Mouse (Mus musculus): ENCODE measurements around the gene Blm. TPM values are rescaled to one million over a fixed set of nuclear protein-coding genes. Genes with fewer than 3 reads are reported as not detected.

Blm gene
- 18.5 and 21.6 TPM in 2 replicates for polyA plus RNA-seq (2015; fragmentation: Nextera tagmentation; extraction: Ambion mirVana)

GRCm38 (mm10) chr7:80535009-80535744, at the start of gene Blm:
TSS of gene Blm (minus strand) at chr7:80535119.
- H3K4me1 ChIP-seq = peaks cover 10% of the 10 kb centered on the region; the same call in 1 of the 2 replicates
- H3K4me2 ChIP-seq = peak within 1 kb of the TSS; percentile 94
- peak within 1 kb of the TSS; percentile 71 for H3K9ac ChIP-seq
- WGBS = under 1% methylated on average over 43 of the region's 43 CpGs
- H3K27ac ChIP-seq = peak within 1 kb of the TSS; percentile 84
- no peaks in the 10 kb centered on the region for H3K9me3 ChIP-seq
- ATAC-seq (ENCODE audit: insufficient read depth, low FRiP score, low read depth) = peak; percentile 100
- H3K4me3 ChIP-seq (replicated peaks) = peak within 1 kb of the TSS; percentile 77
- H3K36me3 ChIP-seq = no peaks in the 10 kb centered on the region
- H3K27me3 ChIP-seq (replicated peaks) = no peaks in the 10 kb centered on the region

DNA sequence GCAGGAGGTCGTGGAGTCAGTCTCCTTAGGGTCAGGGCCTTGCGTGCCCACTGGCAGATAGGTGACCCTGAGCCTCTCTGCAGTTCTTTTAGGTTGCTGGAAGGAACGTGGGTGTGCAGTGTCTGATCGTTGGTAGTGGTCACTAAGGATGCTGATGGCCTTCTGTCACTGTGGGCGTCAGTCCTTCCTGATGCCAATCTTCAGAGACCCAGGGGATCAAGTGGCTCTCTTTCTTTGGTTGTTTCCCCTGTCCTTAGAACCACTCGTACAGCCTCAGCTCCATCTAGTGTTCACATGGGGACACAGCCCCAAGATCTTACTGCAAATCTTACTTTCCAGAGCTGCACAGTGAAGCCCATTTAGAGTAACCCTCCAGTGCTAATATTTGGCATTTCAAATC, 49.1 kb upstream of the Blm start:
- H3K4me3 ChIP-seq (replicated peaks) = no peak overlapping the region
- no peaks in the 10 kb centered on the region for H3K9me3 ChIP-seq
- peak; percentile 42; the same call in 1 of the 2 replicates for ATAC-seq (ENCODE audit: insufficient read depth, low FRiP score, low read depth)
- H3K36me3 ChIP-seq = peaks cover 7% of the 10 kb centered on the region
- no peak overlapping the region for H3K9ac ChIP-seq
- H3K4me2 ChIP-seq = no peak overlapping the region
- peaks cover 10% of the 10 kb centered on the region for H3K4me1 ChIP-seq
- H3K27me3 ChIP-seq (replicated peaks) = no peaks in the 10 kb centered on the region
- no peak overlapping the region for H3K27ac ChIP-seq
- 35% methylated on average over 6 of the region's 6 CpGs for WGBS

DNA sequence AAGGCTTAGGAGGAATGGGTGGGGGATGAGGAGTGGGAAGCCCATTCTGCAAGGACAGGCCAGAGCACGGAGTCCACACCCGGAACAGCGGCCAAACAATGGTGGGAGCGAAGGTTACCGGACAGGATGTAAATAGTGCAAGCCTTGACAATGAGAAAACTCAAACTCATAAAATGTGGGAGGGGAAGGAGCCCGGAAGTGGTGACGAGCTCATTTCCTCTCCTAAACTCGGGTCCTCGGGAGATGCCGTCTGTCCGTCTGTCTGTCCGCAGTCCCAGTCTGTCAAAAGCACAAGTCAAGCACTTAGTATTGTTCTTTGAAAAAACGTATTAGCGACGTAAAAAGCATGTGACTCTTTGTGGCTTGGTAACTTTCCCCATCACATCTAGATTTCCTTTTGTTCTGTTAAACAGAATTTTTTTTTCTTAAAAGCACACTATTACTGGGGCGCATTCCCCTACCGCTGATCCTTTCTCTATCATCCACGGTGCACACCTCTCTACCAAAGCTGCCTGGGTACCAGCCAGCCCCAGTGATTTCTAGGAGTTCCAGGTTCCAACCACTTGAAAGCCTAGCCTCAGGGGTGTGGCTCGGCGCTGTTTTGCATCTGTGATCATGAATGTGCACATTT, 48.0 kb upstream of the Blm start:
- H3K27ac ChIP-seq = no peak overlapping the region

GRCm38 (mm10) chr7:80580368-80580767, 45.4 kb upstream of the Blm start:
- H3K27me3 ChIP-seq (replicated peaks) = no peaks in the 10 kb centered on the region
- no peak overlapping the region for H3K4me3 ChIP-seq (replicated peaks)
- H3K36me3 ChIP-seq = no peaks in the 10 kb centered on the region
- no peak overlapping the region for H3K9ac ChIP-seq
- H3K9me3 ChIP-seq = no peaks in the 10 kb centered on the region
- H3K4me2 ChIP-seq = no peak overlapping the region
- 30% methylated on average over 6 of the region's 6 CpGs for WGBS
- no peak overlapping the region for H3K27ac ChIP-seq
- ATAC-seq (ENCODE audit: insufficient read depth, low FRiP score, low read depth) = no peak
- peaks cover 3% of the 10 kb centered on the region; the same call in 1 of the 2 replicates for H3K4me1 ChIP-seq

More for the DNA sequence above, 48.0 kb upstream of the Blm start:
- peak overlapping the region; percentile 13; the same call in 1 of the 2 replicates for H3K4me2 ChIP-seq
- no peak overlapping the region for H3K9ac ChIP-seq
- peaks cover 10% of the 10 kb centered on the region for H3K4me1 ChIP-seq
- 56% methylated on average over 20 of the region's 20 CpGs for WGBS
- H3K27me3 ChIP-seq (replicated peaks) = no peaks in the 10 kb centered on the region
- no peaks in the 10 kb centered on the region for H3K9me3 ChIP-seq
- H3K36me3 ChIP-seq = no peaks in the 10 kb centered on the region
- peak; percentile 30; the same call in 1 of the 2 replicates for ATAC-seq (ENCODE audit: insufficient read depth, low FRiP score, low read depth)
- H3K4me3 ChIP-seq (replicated peaks) = no peak overlapping the region

- H3K4me2 ChIP-seq = no peak overlapping the region
- no peak overlapping the region for H3K27ac ChIP-seq
- no peaks in the 10 kb centered on the region for H3K27me3 ChIP-seq (replicated peaks)
- 41% methylated on average over 14 of the region's 14 CpGs for WGBS
- no peak overlapping the region for H3K4me3 ChIP-seq (replicated peaks)
- H3K9ac ChIP-seq = no peak overlapping the region
- no peak for ATAC-seq (ENCODE audit: insufficient read depth, low FRiP score, low read depth)
- no peaks in the 10 kb centered on the region for H3K4me1 ChIP-seq
- no peaks in the 10 kb centered on the region for H3K36me3 ChIP-seq
- no peaks in the 10 kb centered on the region for H3K9me3 ChIP-seq
Measured at GRCm38 (mm10) chr7:80577417-80577980, 42.6 kb upstream of the Blm start.

- ATAC-seq (ENCODE audit: insufficient read depth, low FRiP score, low read depth) = no peak
- no peaks in the 10 kb centered on the region for H3K4me1 ChIP-seq
- H3K4me3 ChIP-seq (replicated peaks) = no peak overlapping the region
- no peak overlapping the region for H3K27ac ChIP-seq
- no peak overlapping the region for H3K9ac ChIP-seq
- H3K4me2 ChIP-seq = no peak overlapping the region
- no peaks in the 10 kb centered on the region for H3K9me3 ChIP-seq
- H3K36me3 ChIP-seq = no peaks in the 10 kb centered on the region
- WGBS = 59% methylated on average over 3 of the region's 3 CpGs
- no peaks in the 10 kb centered on the region for H3K27me3 ChIP-seq (replicated peaks)
Measured at GRCm38 (mm10) chr7:80576626-80577025, 41.7 kb upstream of the Blm start.

DNA sequence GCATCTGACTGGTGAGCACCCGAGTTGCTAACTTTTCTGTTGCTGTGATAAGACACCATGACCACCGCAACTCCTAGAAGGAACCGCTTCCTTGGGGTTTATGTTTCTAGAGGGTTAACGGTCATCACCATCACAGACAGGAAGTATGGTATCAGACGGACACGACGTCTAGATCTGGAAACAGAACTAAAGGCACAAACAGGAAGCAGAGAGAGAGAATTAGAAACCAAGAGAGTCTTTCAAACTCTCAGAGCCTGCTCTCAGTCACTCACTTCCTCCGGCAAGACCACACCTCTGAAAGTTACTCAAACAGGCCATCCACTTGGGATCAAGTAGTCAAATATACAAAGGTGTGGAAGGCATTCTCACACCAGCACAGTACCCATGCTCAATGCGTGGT, 40.8 kb upstream of the Blm start:
- H3K27me3 ChIP-seq (replicated peaks) = no peaks in the 10 kb centered on the region
- H3K9ac ChIP-seq = no peak overlapping the region
- no peaks in the 10 kb centered on the region for H3K9me3 ChIP-seq
- no peak overlapping the region for H3K27ac ChIP-seq
- no peak overlapping the region for H3K4me2 ChIP-seq
- 62% methylated on average over 9 of the region's 9 CpGs for WGBS
- no peak for ATAC-seq (ENCODE audit: insufficient read depth, low FRiP score, low read depth)
- H3K4me1 ChIP-seq = no peaks in the 10 kb centered on the region
- H3K4me3 ChIP-seq (replicated peaks) = no peak overlapping the region
- H3K36me3 ChIP-seq = no peaks in the 10 kb centered on the region

DNA sequence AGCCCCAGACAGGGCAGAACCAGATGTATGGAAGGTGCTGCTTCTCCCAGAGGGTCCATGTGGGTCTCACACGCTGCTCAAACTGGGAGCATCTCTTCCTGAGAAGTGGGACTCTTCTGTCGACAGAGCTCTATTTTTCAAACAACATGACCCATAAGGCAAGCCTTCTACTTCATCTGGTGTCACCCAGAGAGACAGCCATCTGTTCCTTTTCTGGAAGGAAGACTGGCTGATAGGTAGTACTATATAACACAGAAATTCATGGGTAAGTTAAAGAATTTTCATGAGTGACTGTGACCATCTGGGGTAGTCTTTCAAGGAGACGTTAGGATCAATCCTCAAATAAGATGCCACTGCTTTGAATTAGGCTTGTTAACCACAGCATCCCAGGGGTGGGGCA, 38.2 kb upstream of the Blm start:
- Histone ChIP-seq H3K4me2 (no peak overlapping the region), H3K4me3 (replicated peaks) (no peak overlapping the region), H3K4me1 (no peaks in the 10 kb centered on the region), H3K9me3 (no peaks in the 10 kb centered on the region), H3K9ac (no peak overlapping the region), H3K27me3 (replicated peaks) (no peaks in the 10 kb centered on the region), H3K27ac (no peak overlapping the region), H3K36me3 (no peaks in the 10 kb centered on the region)
- WGBS = 60% methylated on average over 3 of the region's 3 CpGs
- ATAC-seq (ENCODE audit: insufficient read depth, low FRiP score, low read depth) = no peak

DNA sequence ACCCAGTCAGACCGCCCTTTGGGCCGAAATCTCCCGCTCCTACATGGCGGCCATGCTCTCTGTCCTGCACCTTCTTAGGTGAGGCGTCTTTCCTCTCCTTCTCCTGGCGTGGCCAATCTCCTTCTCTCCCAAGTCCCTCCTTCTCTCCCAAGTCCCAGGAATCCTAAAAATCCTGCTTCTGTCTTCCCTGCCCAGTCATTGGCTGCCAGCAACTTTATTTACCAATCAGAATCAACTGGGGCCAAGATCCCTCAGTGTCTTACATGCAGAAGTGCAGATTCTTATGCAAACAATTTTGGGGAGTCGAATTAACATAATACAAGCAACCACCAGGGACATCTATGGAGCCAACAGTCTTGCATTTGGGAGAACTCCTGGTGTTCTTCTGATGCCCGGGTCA, 33.1 kb upstream of the Blm start:
- Histone ChIP-seq H3K27me3 (replicated peaks) (no peaks in the 10 kb centered on the region), H3K9ac (no peak overlapping the region), H3K9me3 (no peaks in the 10 kb centered on the region), H3K27ac (no peak overlapping the region), H3K36me3 (no peaks in the 10 kb centered on the region), H3K4me1 (no peaks in the 10 kb centered on the region), H3K4me3 (replicated peaks) (no peak overlapping the region), H3K4me2 (no peak overlapping the region)
- no peak for ATAC-seq (ENCODE audit: insufficient read depth, low FRiP score, low read depth)
- 84% methylated on average over 8 of the region's 8 CpGs for WGBS

DNA sequence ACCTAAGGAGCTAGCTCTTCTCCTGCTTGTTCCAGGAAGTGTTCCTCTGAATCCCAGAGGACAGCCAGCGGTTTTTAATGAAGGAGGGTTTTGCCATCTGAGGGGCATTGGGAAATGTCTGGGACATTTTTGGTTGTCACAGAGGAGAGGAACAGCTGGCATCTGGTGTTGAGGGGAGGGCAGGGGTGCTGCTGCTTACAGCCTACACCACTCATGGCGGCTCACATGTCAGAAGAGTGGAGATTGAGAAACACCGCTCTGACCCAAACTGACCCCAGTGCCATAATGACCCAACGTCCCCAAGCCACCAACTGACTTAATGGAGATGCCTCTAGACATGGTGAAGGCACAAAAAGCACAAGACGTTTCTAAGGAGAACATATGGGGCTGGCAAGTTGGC, 27.0 kb upstream of the Blm start:
- Histone ChIP-seq H3K27me3 (replicated peaks) (no peaks in the 10 kb centered on the region), H3K4me3 (replicated peaks) (no peak overlapping the region), H3K9ac (no peak overlapping the region), H3K36me3 (no peaks in the 10 kb centered on the region), H3K27ac (no peak overlapping the region), H3K4me1 (peaks cover 7% of the 10 kb centered on the region; the same call in 1 of the 2 replicates), H3K9me3 (no peaks in the 10 kb centered on the region), H3K4me2 (no peak overlapping the region)
- ATAC-seq (ENCODE audit: insufficient read depth, low FRiP score, low read depth) = no peak
- 70% methylated on average over 5 of the region's 5 CpGs for WGBS

GRCm38 (mm10) chr7:80561271-80561670, 26.4 kb upstream of the Blm start:
- Histone ChIP-seq H3K27ac (no peak overlapping the region), H3K4me3 (replicated peaks) (no peak overlapping the region), H3K9ac (no peak overlapping the region), H3K4me1 (peaks cover 7% of the 10 kb centered on the region; the same call in 1 of the 2 replicates), H3K27me3 (replicated peaks) (no peaks in the 10 kb centered on the region), H3K9me3 (no peaks in the 10 kb centered on the region), H3K4me2 (no peak overlapping the region), H3K36me3 (no peaks in the 10 kb centered on the region)
- ATAC-seq (ENCODE audit: insufficient read depth, low FRiP score, low read depth) = no peak
- WGBS = 71% methylated on average over 9 of the region's 9 CpGs

GRCm38 (mm10) chr7:80558572-80558971, 23.7 kb upstream of the Blm start:
- Histone ChIP-seq H3K9ac (no peak overlapping the region), H3K4me1 (peaks cover 10% of the 10 kb centered on the region; the same call in 1 of the 2 replicates), H3K4me2 (no peak overlapping the region), H3K4me3 (replicated peaks) (no peak overlapping the region), H3K36me3 (no peaks in the 10 kb centered on the region), H3K9me3 (no peaks in the 10 kb centered on the region), H3K27me3 (replicated peaks) (no peaks in the 10 kb centered on the region), H3K27ac (no peak overlapping the region; the same call in 1 of the 2 replicates)
- ATAC-seq (ENCODE audit: insufficient read depth, low FRiP score, low read depth) = peak; percentile 50; the same call in 1 of the 2 replicates
- 39% methylated on average over 5 of the region's 5 CpGs for WGBS
